Mouse (Mus musculus) layer of hippocampus, adult 18-20 months (tissue): ENCODE data around the gene Zfp62. TPM values are rescaled to one million over a fixed set of nuclear protein-coding genes. Genes with fewer than 3 reads are reported as not detected.

ENCODE experiments used
- total RNA-seq, 2 experiments: library from RNA; stranded (reverse); gene quantifications; 2 replicates each; pipeline ENCODE4 v1.2.3; 2021

Gene Zfp62
- total RNA-seq, 2 experiments from 2014 or later: 48.6 to 49.6 TPM

Other genes starting within 250 kb of the Zfp62 start
- not detected for gene Olfr56, start 224.4 kb upstream of the Zfp62 start, total RNA-seq
- gene 9930111J21Rik1, start 223.9 kb upstream of the Zfp62 start, total RNA-seq: under 1 TPM; 0.96 to 0.99 TPM
- gene Gm12185, start 211.1 kb upstream of the Zfp62 start, total RNA-seq: under 1 TPM; 0.12 to 0.18 TPM
- gene Tgtp1, start 209.1 kb upstream of the Zfp62 start, total RNA-seq: 1 to 10 TPM in 1 of 2 experiments, under 1 TPM in 1; 0.22 to 1.1 TPM
- 1 to 10 TPM; 1.1 to 1.4 TPM for gene 9930111J21Rik2, start 152.1 kb upstream of the Zfp62 start, total RNA-seq
- not detected for gene Tgtp2, start 139.1 kb upstream of the Zfp62 start, total RNA-seq
- gene Ifi47, start 126.7 kb upstream of the Zfp62 start, total RNA-seq: under 1 TPM; 0.40 to 0.51 TPM
- not detected for gene Olfr1396, start 88.4 kb upstream of the Zfp62 start, total RNA-seq
- gene Olfr1395, start 61.0 kb upstream of the Zfp62 start, total RNA-seq: not detected
- gene Olfr1394, start 48.9 kb upstream of the Zfp62 start, total RNA-seq: not detected
- not detected for gene Btnl9, start 16.1 kb upstream of the Zfp62 start, total RNA-seq
- gene Mgat1, start 40.9 kb downstream of the Zfp62 start, total RNA-seq: 10 to 100 TPM; 56.0 to 60.7 TPM
- not detected for gene Olfr1393, start 75.0 kb downstream of the Zfp62 start, total RNA-seq
- under 1 TPM in 1 of 2 experiments, not detected in 1; 0.10 TPM for gene Olfr1392, start 82.0 kb downstream of the Zfp62 start, total RNA-seq
- gene Olfr10, start 101.4 kb downstream of the Zfp62 start, total RNA-seq: not detected
- gene Olfr1391, start 119.5 kb downstream of the Zfp62 start, total RNA-seq: not detected
- not detected for gene Olfr1390, start 131.9 kb downstream of the Zfp62 start, total RNA-seq
- gene Olfr1389, start 219.8 kb downstream of the Zfp62 start, total RNA-seq: not detected
- gene Olfr1388, start 233.3 kb downstream of the Zfp62 start, total RNA-seq: under 1 TPM; 0.43 to 0.47 TPM